Mouse (Mus musculus) heart, embryonic 14.5 days (tissue): ENCODE measurements around the gene Kcnh2. TPM values are rescaled to one million over a fixed set of nuclear protein-coding genes. Genes with fewer than 3 reads are reported as not detected.
"Not testable (repeated sequence)": the region's sequence is repeated elsewhere in the genome, so short reads cannot be mapped to it uniquely, and the experiment has no call there.

Source experiments
- ATAC-seq: fragments of 200-750 bp; cut with Nextera tagmentation; 2 replicates; pipeline ENCODE4 v1.8.0; 2017; ENCODE audit warnings: low read depth, moderate TSS enrichment; ENCODE audit not compliant: insufficient number of reproducible peaks, insufficient read depth, low FRiP score
- H3K27ac ChIP-seq, 2 experiments: fragments of 200-500 bp in 1 of 2; fragments of 300-500 bp in 1 of 2; sonication (generic) in 1 of 2; replicated peaks in 1 of 2; 2 replicates each; pipeline ENCODE4 v1.5.1; 2012 to 2014; ENCODE audit warnings: low read depth in 2 of 2, low read length in 2 of 2, control low read depth in 1 of 2, mild to moderate bottlenecking in 1 of 2, mixed read lengths in 1 of 2; ENCODE audit not compliant: control insufficient read depth in 1 of 2, insufficient read depth in 1 of 2
- H3K27me3 ChIP-seq: fragments of 300-500 bp; sonication (generic); 2 replicates; pipeline ENCODE4 v1.6.1; 2014; ENCODE audit warnings: mild to moderate bottlenecking, low read length, control low read depth; ENCODE audit not compliant: control insufficient read depth, insufficient read depth
- H3K36me3 ChIP-seq: fragments of 300-500 bp; sonication (generic); 2 replicates; pipeline ENCODE4 v1.6.1; 2014; ENCODE audit warnings: mild to moderate bottlenecking, control low read depth, low read length, mixed read lengths; ENCODE audit not compliant: control insufficient read depth, insufficient read depth
- H3K4me1 ChIP-seq, 2 experiments: fragments of 200-500 bp in 1 of 2; fragments of 300-500 bp in 1 of 2; sonication (generic) in 1 of 2; 2 replicates each; pipeline ENCODE4 v1.6.1; 2012 to 2014; ENCODE audit warnings: low read length in 2 of 2, control low read depth in 1 of 2, mixed read lengths in 1 of 2; ENCODE audit not compliant: control insufficient read depth in 2 of 2, insufficient read depth in 2 of 2
- H3K4me2 ChIP-seq: fragments of 300-500 bp; sonication (generic); 2 replicates; pipeline ENCODE4 v1.6.1; 2014; ENCODE audit warnings: mild to moderate bottlenecking, low read length
- H3K4me3 ChIP-seq, 2 experiments: fragments of 200-500 bp in 1 of 2; fragments of 300-500 bp in 1 of 2; sonication (generic) in 1 of 2; 2 replicates each; pipeline ENCODE4 v1.5.1; 2012 to 2014; ENCODE audit warnings: low read length in 2 of 2, mild to moderate bottlenecking in 2 of 2, control low read depth in 1 of 2, low read depth in 1 of 2, moderate library complexity in 1 of 2; ENCODE audit not compliant: control insufficient read depth in 1 of 2, insufficient read depth in 1 of 2
- H3K9ac ChIP-seq: fragments of 300-500 bp; sonication (generic); 2 replicates; pipeline ENCODE4 v1.6.1; 2014; ENCODE audit warnings: mild to moderate bottlenecking, low read length
- H3K9me3 ChIP-seq: fragments of 300-500 bp; sonication (generic); 2 replicates; pipeline ENCODE4 v1.6.1; 2016; ENCODE audit warnings: low read length, control low read depth; ENCODE audit not compliant: control insufficient read depth
- WGBS: fragments of 180-500 bp; shearing (Covaris S2); extraction: QIAGEN DNeasy Blood & Tissue Kit; methylation state at CpG from one replicate; pipeline ENCODE4 v1.1.7; 2014; 5-methylcytosine and 5-hydroxymethylcytosine counted together
- polyA plus RNA-seq: library from polyadenylated mRNA; unstranded; fragments of >200 nt; fragmentation: Nextera tagmentation; extraction: Ambion mirVana; gene quantifications from 2 replicates; pipeline ENCODE4 v1.2.1, GENCODE M21; 2014

The Kcnh2 gene
- 23.5 and 32.9 TPM in 2 replicates for polyA plus RNA-seq

DNA sequence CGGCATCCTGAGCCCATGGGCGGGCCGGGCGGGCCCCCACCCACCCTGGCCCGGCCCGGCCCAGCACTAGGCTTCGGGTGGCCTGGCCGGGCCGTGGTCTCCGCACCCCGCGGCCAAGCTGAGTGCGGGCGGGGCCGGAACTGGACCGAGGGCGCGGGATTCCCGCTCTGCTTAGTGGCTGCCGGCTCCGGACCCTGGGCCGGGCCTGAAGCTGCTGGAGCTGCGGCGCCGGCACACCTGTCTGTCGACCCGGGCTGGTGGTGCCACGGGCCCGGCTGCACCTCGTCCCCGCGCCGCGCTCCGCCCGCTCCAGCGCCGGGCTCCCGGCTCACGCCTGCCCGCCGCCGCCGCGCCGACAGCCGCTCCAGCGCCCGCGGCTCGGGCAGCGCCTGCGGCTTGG is at the start of gene Kcnh2:
Gene Kcnh2, minus strand, starts transcription at position 327 of the 400 bp plus-strand sequence.
- H3K4me1 ChIP-seq: peaks cover 38 to 50% of the 10 kb centered on the region in 2 experiments
- peak within 1 kb of the TSS; percentile 96 to 99 for H3K27ac ChIP-seq
- H3K4me3 ChIP-seq: peak within 1 kb of the TSS; percentile 79 to 86
- H3K36me3 ChIP-seq: peaks cover 18% of the 10 kb centered on the region
- H3K4me2 ChIP-seq: peak within 1 kb of the TSS; percentile 94
- H3K27me3 ChIP-seq: no peaks in the 10 kb centered on the region
- no peak for ATAC-seq
- H3K9ac ChIP-seq: peak within 1 kb of the TSS; percentile 99
- under 1% methylated on average over 31 of the region's 53 CpGs for WGBS
- H3K9me3 ChIP-seq: no peaks in the 10 kb centered on the region

DNA sequence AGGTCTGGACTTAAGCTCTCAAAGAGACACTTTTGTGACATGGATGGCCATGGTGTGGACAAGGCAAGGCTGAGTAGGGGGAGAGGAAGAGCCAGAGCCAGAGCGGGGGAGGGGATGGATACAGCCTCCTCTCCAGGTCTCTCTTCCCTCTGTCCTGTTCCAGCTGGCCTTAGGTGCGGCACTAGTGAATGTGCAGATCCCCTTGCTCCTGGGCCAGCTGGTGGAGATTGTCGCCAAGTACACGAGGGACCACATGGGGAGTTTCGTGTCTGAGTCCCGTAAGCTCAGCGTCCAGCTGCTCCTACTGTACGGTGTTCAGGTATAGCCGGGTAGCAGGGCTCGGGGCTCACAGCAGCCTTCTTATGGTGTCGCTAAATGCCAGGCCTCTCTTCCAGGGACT is 49.0 kb upstream of the Kcnh2 start:
- Histone ChIP-seq H3K27me3 (no peaks in the 10 kb centered on the region), H3K4me2 (no peak overlapping the region), H3K4me3 (no peak overlapping the region), H3K4me1 (peaks cover 0 to 3% of the 10 kb centered on the region in 2 experiments; a peak in 3 of 4 replicates), H3K27ac (no peak overlapping the region), H3K9ac (no peak overlapping the region), H3K9me3 (no peaks in the 10 kb centered on the region), H3K36me3 (peaks cover 55% of the 10 kb centered on the region)
- ATAC-seq: no peak
- 90% methylated on average over 11 of the region's 11 CpGs for WGBS

DNA sequence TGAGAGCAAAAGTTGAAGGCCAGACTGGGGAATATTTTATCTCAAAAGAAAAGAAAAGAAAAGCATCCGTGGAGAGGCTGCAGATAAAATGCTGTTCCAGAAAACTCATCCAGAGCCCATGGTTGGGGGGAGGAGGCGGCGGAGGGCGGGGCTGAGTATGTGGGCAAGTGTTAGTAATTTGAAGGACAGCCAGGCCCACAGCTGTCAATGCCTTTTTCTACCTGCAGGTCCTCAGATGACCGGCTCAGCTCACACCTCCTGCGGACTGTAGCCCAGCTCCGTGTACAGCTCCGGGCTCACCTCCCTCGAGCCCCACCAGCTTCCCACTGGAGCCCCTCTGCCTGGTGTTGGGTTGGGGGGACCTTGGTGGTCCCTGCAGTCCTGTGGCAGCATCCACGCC is 48.3 kb upstream of the Kcnh2 start:
- H3K4me1 ChIP-seq: peaks cover 0 to 8% of the 10 kb centered on the region in 2 experiments
- H3K9me3 ChIP-seq: no peaks in the 10 kb centered on the region
- H3K27ac ChIP-seq: no peak overlapping the region
- H3K27me3 ChIP-seq: no peaks in the 10 kb centered on the region
- H3K4me3 ChIP-seq: no peak overlapping the region
- H3K36me3 ChIP-seq: peaks cover 52% of the 10 kb centered on the region
- no peak overlapping the region for H3K4me2 ChIP-seq
- no peak overlapping the region for H3K9ac ChIP-seq
- no peak for ATAC-seq
- WGBS: 71% methylated on average over 10 of the region's 10 CpGs

DNA sequence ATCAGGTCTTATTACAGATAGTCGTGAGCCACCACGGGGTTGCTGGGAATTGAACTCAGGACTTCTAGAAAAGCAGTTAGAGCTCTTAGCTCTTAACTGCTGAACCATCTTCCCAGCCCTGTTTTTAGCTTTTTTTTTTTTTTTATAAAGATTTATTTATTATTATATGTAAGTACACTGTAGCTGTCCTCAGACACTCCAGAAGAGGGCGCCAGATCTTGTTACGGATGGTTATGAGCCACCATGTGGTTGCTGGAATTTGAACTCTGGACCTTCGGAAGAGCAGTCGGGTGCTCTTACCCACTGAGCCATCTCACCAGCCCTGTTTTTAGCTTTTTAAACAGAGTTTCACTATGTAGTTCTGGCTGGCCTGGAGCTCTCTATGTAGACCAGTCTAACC is 44.9 kb upstream of the Kcnh2 start:
- not testable (repeated sequence) for H3K27ac ChIP-seq, H3K27me3 ChIP-seq, H3K4me3 ChIP-seq, H3K4me2 ChIP-seq, H3K9ac ChIP-seq, ATAC-seq, H3K9me3 ChIP-seq
- WGBS: 86% methylated on average over 6 of the region's 6 CpGs
- Histone ChIP-seq H3K36me3 (peaks cover 19% of the 10 kb centered on the region), H3K4me1 (peaks cover 6 to 13% of the 10 kb centered on the region in 2 experiments)

DNA sequence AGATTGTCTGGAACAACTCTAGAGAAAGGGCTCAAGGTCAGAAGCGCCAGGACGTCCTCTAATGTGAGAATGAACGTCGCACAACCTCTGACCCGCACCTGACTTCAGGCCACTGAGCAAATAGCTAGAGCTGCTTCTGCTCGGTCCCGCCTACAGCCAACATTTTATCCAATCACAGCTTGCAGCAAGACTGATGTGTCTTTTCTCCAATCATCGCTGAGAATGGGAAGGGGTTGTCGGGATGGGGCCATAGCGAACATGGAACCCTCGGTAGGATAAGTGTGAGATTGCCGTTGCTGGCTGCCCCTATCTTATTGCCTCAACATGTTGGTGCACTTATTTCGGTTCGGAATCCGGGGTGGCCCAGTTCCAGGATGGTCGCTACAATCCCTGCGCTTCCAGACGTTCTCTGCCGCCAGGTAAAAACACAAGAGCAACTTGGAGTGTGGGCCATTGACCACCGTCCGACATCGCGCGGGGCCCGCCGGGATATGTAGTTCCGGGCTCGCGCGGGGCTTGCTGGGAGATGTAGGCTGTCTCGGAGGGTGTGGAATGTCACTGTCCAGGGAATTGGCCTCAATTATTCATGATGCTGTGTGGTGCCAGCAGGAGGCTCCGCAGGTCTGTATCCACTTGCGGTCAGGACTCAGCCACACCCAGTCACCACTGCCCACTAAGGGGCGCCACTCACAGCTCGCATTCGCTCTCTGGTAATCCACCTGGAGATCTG is 42.9 kb upstream of the Kcnh2 start:
- H3K27me3 ChIP-seq: no peaks in the 10 kb centered on the region
- peak overlapping the region; percentile 68 for H3K4me2 ChIP-seq
- peak overlapping the region; percentile 52 to 86 for H3K4me3 ChIP-seq
- peak overlapping the region; percentile 81 to 93 for H3K27ac ChIP-seq
- no peaks in the 10 kb centered on the region for H3K9me3 ChIP-seq
- peaks cover 11 to 20% of the 10 kb centered on the region in 2 experiments for H3K4me1 ChIP-seq
- H3K9ac ChIP-seq: peak overlapping the region; percentile 71
- WGBS: 1% methylated on average over 36 of the region's 36 CpGs
- peak; percentile 94 for ATAC-seq
- H3K36me3 ChIP-seq: 0 out of 2 replicates have a peak, but pooled peaks cover 5% of the 10 kb centered on the region

DNA sequence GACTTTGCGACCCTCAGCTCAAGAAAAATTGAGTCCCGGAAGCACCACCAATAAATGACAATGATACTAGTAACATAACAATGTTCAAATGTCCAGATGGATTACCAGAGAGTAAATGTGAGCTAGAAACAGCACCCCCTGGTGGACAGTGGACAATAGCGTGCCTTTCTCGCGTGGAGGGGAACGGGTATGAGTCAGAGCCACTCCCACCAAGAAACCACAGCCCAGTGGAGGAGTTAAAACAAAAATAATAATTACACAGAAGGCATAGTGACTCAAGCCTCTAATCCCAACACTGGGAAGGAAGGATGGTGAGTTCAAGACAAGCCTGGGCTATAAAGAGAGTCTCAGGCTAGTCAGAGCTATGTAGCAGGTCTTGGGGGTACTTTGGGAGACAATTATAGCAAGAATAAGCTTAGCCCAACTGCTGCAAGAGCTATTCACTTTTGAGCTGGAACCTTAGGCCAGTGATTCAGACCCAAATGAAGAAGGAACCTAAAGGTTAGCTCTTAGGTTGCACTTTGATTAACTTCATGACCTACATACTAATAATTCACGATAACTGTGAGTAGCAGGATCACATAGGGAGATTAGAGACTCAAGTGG is 42.1 kb upstream of the Kcnh2 start, which contains the start of gene Abcb8:
Gene Abcb8, plus strand, starts transcription at position 272 of the 606 bp plus-strand sequence.
- 24% methylated on average over 7 of the region's 7 CpGs for WGBS
- Histone ChIP-seq H3K9ac (peak within 1 kb of the TSS; percentile 71), H3K27ac (peak within 1 kb of the TSS; percentile 81 to 93), H3K4me2 (peak within 1 kb of the TSS; percentile 68), H3K4me3 (peak within 1 kb of the TSS; percentile 52 to 86), H3K36me3 (0 out of 2 replicates have a peak, but pooled peaks cover 5% of the 10 kb centered on the region), H3K9me3 (no peaks in the 10 kb centered on the region), H3K4me1 (peaks cover 12 to 25% of the 10 kb centered on the region in 2 experiments), H3K27me3 (no peaks in the 10 kb centered on the region)
- no peak for ATAC-seq

DNA sequence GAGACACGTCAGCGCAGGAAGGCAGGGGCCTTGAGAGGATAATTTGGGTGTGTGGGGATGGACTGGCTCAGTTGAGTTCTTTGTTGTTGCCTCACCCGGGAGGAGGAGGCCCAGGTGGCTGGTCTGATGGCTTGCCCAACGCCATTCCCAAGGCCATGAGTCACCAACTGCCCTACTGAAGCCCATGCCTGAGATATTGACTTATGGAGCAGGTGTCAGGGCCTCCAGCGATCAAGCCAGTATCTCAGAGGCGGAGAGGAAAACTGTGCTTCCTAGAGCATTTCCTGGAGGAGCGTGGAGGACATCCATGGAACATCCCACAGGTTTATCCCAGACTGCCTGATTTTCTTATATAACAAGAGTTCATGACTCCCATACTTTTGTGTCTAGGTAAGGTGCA is 41.3 kb upstream of the Kcnh2 start:
- 0 out of 4 replicates have a peak overlapping the region, but pooled peaks of 1 of the 2 experiments have one; percentile 19 for H3K27ac ChIP-seq
- no peak overlapping the region for H3K9ac ChIP-seq
- ATAC-seq: no peak
- H3K9me3 ChIP-seq: no peaks in the 10 kb centered on the region
- 0 out of 2 replicates have a peak, but pooled peaks cover 5% of the 10 kb centered on the region for H3K36me3 ChIP-seq
- no peak overlapping the region for H3K4me3 ChIP-seq
- no peaks in the 10 kb centered on the region for H3K27me3 ChIP-seq
- H3K4me2 ChIP-seq: no peak overlapping the region
- 70% methylated on average over 7 of the region's 7 CpGs for WGBS
- peaks cover 15 to 31% of the 10 kb centered on the region in 2 experiments for H3K4me1 ChIP-seq
